Mouse (Mus musculus) splenic B cell, adult 2 months (primary cell): ENCODE measurements around the gene Ccpg1os.

ENCODE experiments used
- DNase-seq: peaks from one replicate; pipeline ENCODE4 v3.0.0-alpha.2; 2011; ENCODE audit warnings: low read depth, low spot score
- H3K27me3 ChIP-seq: 2 replicates; pipeline ENCODE4 v1.6.1; 2012; ENCODE audit warnings: mild to moderate bottlenecking, low read length, moderate library complexity, mixed read lengths; ENCODE audit not compliant: control insufficient read depth, poor library complexity, insufficient read depth, severe bottlenecking
- H3K36me3 ChIP-seq: 2 replicates; pipeline ENCODE4 v1.6.1; 2012; ENCODE audit warnings: mild to moderate bottlenecking, low read length, moderate library complexity, mixed read lengths; ENCODE audit not compliant: control insufficient read depth, poor library complexity, insufficient read depth, severe bottlenecking

Ccpg1os gene

GRCm38 (mm10) chr9:72961959-72962358 lies 23.2 kb downstream of the Ccpg1os start:
- Histone ChIP-seq H3K36me3 (no peaks in the 10 kb centered on the region), H3K27me3 (no peaks in the 10 kb centered on the region)
- DNase-seq, result peak; percentile 45

GRCm38 (mm10) chr9:72961346-72961745 lies 23.8 kb downstream of the Ccpg1os start:
- Histone ChIP-seq H3K36me3 (no peaks in the 10 kb centered on the region), H3K27me3 (no peaks in the 10 kb centered on the region)
- no peak for DNase-seq

- Histone ChIP-seq H3K36me3 (no peaks in the 10 kb centered on the region), H3K27me3 (no peaks in the 10 kb centered on the region)
- DNase-seq, result peak; percentile 89
These were observed 26.4 kb downstream of the Ccpg1os start, which contains the start of the genes Dyx1c1 and Gm44503 for GRCm38 (mm10) chr9:72958521-72959450. Gene Dyx1c1, plus strand, starts transcription at chr9:72958785. Gene Gm44503, plus strand, starts transcription at chr9:72958852.

- Histone ChIP-seq H3K36me3 (no peaks in the 10 kb centered on the region), H3K27me3 (no peaks in the 10 kb centered on the region)
- DNase-seq, result peak; percentile 76
These were observed 29.6 kb downstream of the Ccpg1os start for GRCm38 (mm10) chr9:72955546-72955945.

GRCm38 (mm10) chr9:72954746-72955145 lies 30.4 kb downstream of the Ccpg1os start:
- peak; percentile 38 for DNase-seq
- Histone ChIP-seq H3K36me3 (no peaks in the 10 kb centered on the region), H3K27me3 (no peaks in the 10 kb centered on the region)

- DNase-seq, result no peak
- no peaks in the 10 kb centered on the region for H3K36me3 ChIP-seq
- H3K27me3 ChIP-seq, result no peaks in the 10 kb centered on the region
These were observed 35.6 kb downstream of the Ccpg1os start for GRCm38 (mm10) chr9:72949572-72949971.

GRCm38 (mm10) chr9:72947010-72947409 lies 38.2 kb downstream of the Ccpg1os start:
- H3K27me3 ChIP-seq, result no peaks in the 10 kb centered on the region
- no peak for DNase-seq
- no peaks in the 10 kb centered on the region for H3K36me3 ChIP-seq

GRCm38 (mm10) chr9:72944286-72944685 lies 40.9 kb downstream of the Ccpg1os start:
- no peaks in the 10 kb centered on the region for H3K36me3 ChIP-seq
- no peaks in the 10 kb centered on the region for H3K27me3 ChIP-seq
- no peak for DNase-seq

GRCm38 (mm10) chr9:72943424-72943823 lies 41.8 kb downstream of the Ccpg1os start:
- no peaks in the 10 kb centered on the region for H3K27me3 ChIP-seq
- no peaks in the 10 kb centered on the region for H3K36me3 ChIP-seq
- peak; percentile 19 for DNase-seq

GRCm38 (mm10) chr9:72936301-72936700 lies 48.9 kb downstream of the Ccpg1os start:
- H3K27me3 ChIP-seq, result no peaks in the 10 kb centered on the region; the same call in 1 of the 2 replicates
- H3K36me3 ChIP-seq, result no peaks in the 10 kb centered on the region
- DNase-seq, result no peak

GRCm38 (mm10) chr9:72935309-72935708 lies 49.9 kb downstream of the Ccpg1os start:
- Histone ChIP-seq H3K36me3 (no peaks in the 10 kb centered on the region), H3K27me3 (no peaks in the 10 kb centered on the region; the same call in 1 of the 2 replicates)
- DNase-seq, result no peak

- no peak for DNase-seq
- no peaks in the 10 kb centered on the region for H3K36me3 ChIP-seq
- no peaks in the 10 kb centered on the region; the same call in 1 of the 2 replicates for H3K27me3 ChIP-seq
These were observed 53.9 kb downstream of the Ccpg1os start for GRCm38 (mm10) chr9:72931166-72931790.
